Mouse (Mus musculus): ENCODE results near the gene Gm21905. TPM values are rescaled to one million over a fixed set of nuclear protein-coding genes. Genes with fewer than 3 reads are reported as not detected.

Gene Gm21905
- polyA plus RNA-seq, 1 experiment from 2014 or later = not detected

DNA sequence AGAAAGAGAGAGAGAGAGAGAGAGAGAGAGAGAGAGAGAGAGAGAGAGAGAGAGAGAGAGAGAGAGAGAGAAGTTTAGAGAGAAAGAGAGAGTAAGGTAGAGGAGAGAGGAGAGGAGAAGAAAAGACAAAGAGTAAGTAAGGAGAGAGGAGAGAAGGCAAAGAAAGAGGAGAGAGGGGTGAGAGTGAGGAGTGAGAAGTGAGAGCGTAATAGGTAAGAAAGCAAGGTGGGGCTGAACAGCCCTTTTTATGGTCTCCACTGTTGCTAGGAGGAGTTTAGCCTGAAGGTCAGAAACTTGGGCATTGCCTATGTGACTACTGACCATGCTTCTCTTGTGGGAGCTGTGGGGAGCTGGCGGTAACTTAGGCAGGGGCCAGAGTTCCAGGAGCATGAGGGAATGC is 4.9 kb downstream of the Gm21905 start, which contains the start of gene Gm5108:
Gene Gm5108 (plus strand): TSS at position 301 of the 400 bp plus-strand sequence.
- Histone ChIP-seq H3K9me3 (replicated peaks) (no peaks in the 10 kb centered on the region), H3K4me3 (replicated peaks) (no peak within 1 kb of the TSS)
- WGBS = 88% methylated on average over 2 of the region's 2 CpGs

DNA sequence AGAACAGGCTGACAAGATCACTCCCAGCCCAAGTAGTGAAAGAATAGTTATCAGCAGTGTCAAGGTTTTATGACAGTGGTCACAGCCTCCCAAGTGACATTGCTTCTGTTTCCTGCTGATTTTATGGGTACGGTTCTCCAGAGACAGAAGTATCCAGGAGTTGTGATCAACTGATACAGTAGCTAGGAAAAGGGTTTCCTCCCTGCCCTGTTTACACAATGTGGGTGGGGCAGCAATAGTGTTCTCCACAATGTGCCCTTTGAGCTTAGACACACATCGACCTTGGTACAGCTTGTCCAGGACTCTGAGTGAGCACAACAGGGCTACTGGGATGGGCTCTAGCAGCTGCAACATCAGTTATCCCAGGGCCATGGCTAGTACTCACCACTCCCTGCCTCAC is 14.6 kb downstream of the Gm21905 start:
- Histone ChIP-seq H3K4me1 (no peaks in the 10 kb centered on the region), H3K9me3 (replicated peaks) (no peaks in the 10 kb centered on the region), H3K4me3 (replicated peaks) (no peak overlapping the region), H3K27me3 (no peaks in the 10 kb centered on the region), H3K27ac (replicated peaks) (no peak overlapping the region), H3K36me3 (no peaks in the 10 kb centered on the region), H3K9ac (no peak overlapping the region), H3K4me2 (replicated peaks) (no peak overlapping the region)
- ATAC-seq (ENCODE audit: insufficient number of reproducible peaks, low FRiP score, low TSS enrichment, low read depth) = no peak
- 73% methylated on average over 2 of the region's 2 CpGs for WGBS

More for the DNA sequence above, 4.9 kb downstream of the Gm21905 start, which contains the start of gene Gm5108:
- Histone ChIP-seq H3K9ac (no peak within 1 kb of the TSS), H3K36me3 (no peaks in the 10 kb centered on the region), H3K27me3 (no peaks in the 10 kb centered on the region), H3K4me1 (no peaks in the 10 kb centered on the region), H3K27ac (replicated peaks) (no peak within 1 kb of the TSS), H3K4me2 (replicated peaks) (no peak within 1 kb of the TSS)
- no peak for ATAC-seq (ENCODE audit: insufficient number of reproducible peaks, low FRiP score, low TSS enrichment, low read depth)

DNA sequence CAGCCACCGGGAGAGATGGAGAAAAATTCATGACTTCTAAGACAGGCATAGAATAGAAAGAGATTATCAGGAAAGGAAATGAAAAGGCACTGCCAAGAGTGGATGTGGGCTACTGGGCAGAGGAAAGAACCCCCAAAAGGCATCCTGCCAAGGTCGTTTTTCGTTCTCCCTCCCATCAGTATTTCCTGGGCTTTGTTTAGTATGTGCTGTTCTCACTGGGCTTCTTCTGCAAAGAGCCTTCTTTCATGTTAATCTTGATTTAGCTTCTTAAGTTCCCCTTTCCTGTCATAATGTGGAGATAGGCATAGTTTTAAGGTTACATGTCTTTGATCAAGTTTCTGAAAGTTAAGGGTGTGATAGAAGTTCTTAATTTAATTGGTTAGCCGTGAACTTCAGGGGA is 15.6 kb downstream of the Gm21905 start:
- Histone ChIP-seq H3K27ac (replicated peaks) (no peak overlapping the region), H3K4me1 (no peaks in the 10 kb centered on the region), H3K36me3 (no peaks in the 10 kb centered on the region), H3K27me3 (no peaks in the 10 kb centered on the region), H3K9ac (no peak overlapping the region), H3K4me2 (replicated peaks) (no peak overlapping the region), H3K4me3 (replicated peaks) (no peak overlapping the region), H3K9me3 (replicated peaks) (no peaks in the 10 kb centered on the region)
- WGBS = 46% methylated on average over 4 of the region's 4 CpGs
- no peak for ATAC-seq (ENCODE audit: insufficient number of reproducible peaks, low FRiP score, low TSS enrichment, low read depth)

DNA sequence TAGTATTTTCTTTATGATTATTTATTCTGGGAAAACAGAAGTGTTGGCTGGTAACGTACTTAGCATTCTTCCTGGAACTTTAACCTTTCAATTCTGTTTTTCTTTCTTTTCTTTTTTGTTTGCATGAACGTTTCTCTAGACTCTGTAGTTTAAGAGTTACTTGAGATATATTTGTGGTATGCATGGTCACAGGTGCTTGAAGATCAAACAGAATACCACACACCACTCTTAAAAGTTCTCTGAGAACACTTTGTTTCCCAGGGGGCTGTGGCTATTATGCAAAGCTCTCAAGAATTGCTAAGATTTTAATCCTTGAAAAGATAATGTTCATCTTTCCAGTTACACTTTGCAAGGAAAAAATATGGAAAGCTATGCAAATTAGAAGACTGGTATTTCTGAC is 41.7 kb downstream of the Gm21905 start:
- H3K27me3 ChIP-seq = no peaks in the 10 kb centered on the region
- H3K9me3 ChIP-seq (replicated peaks) = no peaks in the 10 kb centered on the region
- H3K4me2 ChIP-seq (replicated peaks) = no peak overlapping the region
- no peak for ATAC-seq (ENCODE audit: insufficient number of reproducible peaks, low FRiP score, low TSS enrichment, low read depth)
- no peak overlapping the region for H3K27ac ChIP-seq (replicated peaks)
- no peaks in the 10 kb centered on the region for H3K36me3 ChIP-seq
- no peak overlapping the region for H3K9ac ChIP-seq
- 59% methylated on average over 2 of the region's 2 CpGs for WGBS
- H3K4me3 ChIP-seq (replicated peaks) = no peak overlapping the region
- no peaks in the 10 kb centered on the region for H3K4me1 ChIP-seq

DNA sequence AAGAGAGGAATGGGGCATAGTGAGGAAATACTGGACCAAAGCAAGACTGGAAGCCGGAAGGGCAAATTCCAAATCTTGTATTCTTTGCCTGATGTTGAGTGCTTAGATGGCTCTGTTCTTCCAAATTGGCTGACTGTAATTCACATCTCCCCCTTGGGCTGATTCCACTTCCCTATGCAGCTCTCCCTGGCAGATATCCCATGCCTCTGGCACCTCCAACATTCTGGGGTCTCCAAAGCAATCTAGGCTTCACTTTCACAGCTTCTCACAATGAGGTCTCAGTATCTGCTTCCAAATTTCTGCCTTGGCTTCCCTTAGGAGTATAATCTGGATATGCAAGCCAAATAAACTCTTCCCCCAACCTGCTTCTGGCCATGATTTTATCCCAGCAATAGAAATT is 47.3 kb downstream of the Gm21905 start:
- H3K9me3 ChIP-seq (replicated peaks) = no peaks in the 10 kb centered on the region
- ATAC-seq (ENCODE audit: insufficient number of reproducible peaks, low FRiP score, low TSS enrichment, low read depth) = no peak

DNA sequence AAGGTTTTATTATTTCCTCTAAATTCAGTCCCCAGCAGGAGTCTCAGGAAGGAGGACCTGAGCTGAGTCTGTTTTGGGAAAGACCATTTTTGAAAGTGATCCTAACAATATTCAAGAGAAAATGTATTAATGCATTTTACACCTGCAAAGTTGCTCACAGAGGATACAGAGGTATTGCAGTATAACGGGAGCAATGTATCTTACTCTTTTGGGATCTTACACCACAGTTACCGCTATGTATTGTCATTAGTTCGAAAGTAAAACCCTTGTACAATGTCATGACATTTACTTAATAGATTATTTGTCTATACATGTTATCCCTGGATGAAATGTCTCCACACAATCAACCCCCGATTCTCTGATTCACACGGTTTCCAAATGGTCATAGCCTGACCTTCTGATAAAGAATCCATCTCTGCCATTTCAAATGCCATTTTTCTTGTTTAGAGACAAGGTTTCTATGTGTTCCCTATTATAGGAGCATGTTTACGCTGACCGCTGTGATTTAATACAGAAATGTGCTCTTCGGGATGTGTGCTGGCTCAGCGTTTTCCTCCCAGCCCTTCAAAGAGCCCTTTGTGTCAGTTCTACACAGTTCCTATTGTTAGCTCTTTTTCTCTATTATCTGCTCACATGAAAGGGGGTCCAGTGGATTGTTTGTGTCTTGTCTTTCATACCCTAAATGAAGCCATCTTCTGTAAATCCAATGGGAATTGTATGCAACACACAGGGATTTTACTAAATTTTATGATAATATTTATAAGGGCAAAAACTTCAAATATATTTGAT is 61.6 kb downstream of the Gm21905 start:
- no peak overlapping the region for H3K4me3 ChIP-seq (replicated peaks)
- H3K36me3 ChIP-seq = no peaks in the 10 kb centered on the region
- H3K9me3 ChIP-seq (replicated peaks) = no peaks in the 10 kb centered on the region
- no peaks in the 10 kb centered on the region for H3K4me1 ChIP-seq
- no peaks in the 10 kb centered on the region for H3K27me3 ChIP-seq
- WGBS = 69% methylated on average over 9 of the region's 9 CpGs
- no peak for ATAC-seq (ENCODE audit: insufficient number of reproducible peaks, low FRiP score, low TSS enrichment, low read depth)
- H3K4me2 ChIP-seq (replicated peaks) = no peak overlapping the region
- H3K9ac ChIP-seq = no peak overlapping the region
- no peak overlapping the region for H3K27ac ChIP-seq (replicated peaks)

More for the DNA sequence above, 47.3 kb downstream of the Gm21905 start:
- H3K36me3 ChIP-seq = no peaks in the 10 kb centered on the region
- H3K4me1 ChIP-seq = no peaks in the 10 kb centered on the region
- no peak overlapping the region for H3K4me3 ChIP-seq (replicated peaks)
- no peak overlapping the region for H3K4me2 ChIP-seq (replicated peaks)
- 84% methylated on average over 1 of the region's 1 CpGs for WGBS
- H3K9ac ChIP-seq = no peak overlapping the region
- no peaks in the 10 kb centered on the region for H3K27me3 ChIP-seq
- H3K27ac ChIP-seq (replicated peaks) = no peak overlapping the region

DNA sequence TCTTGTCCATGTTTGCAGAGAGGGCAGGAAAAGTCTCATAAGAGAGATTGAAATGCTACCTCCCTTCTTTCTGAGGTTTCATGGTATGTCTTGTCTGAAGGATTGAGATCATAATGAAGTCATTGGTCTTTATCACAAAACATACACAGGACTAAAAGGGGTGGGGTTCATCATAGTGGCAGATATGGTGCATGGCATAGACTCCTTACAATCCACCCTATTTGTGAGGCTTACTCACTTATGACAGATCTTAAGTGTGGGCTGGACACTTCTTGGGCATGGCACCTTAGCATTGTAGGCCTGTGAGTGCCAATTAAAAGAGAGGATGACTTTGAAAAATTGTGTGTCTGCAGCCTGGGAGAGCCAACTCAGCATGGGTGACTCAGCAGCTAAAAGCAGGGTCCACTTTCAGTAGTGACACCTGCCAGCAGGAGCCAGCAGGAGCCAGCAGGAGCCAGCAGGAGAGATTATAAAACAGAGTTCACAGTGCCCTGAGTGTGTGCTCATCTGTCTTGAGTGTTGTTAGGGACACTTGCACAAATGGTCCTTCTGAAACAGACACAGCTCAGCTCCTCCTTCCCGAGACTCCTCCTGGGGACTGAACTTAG is 62.6 kb downstream of the Gm21905 start:
- Histone ChIP-seq H3K27me3 (no peaks in the 10 kb centered on the region), H3K4me3 (replicated peaks) (no peak overlapping the region), H3K36me3 (no peaks in the 10 kb centered on the region), H3K9ac (no peak overlapping the region), H3K4me2 (replicated peaks) (no peak overlapping the region), H3K4me1 (no peaks in the 10 kb centered on the region), H3K27ac (replicated peaks) (no peak overlapping the region), H3K9me3 (replicated peaks) (no peaks in the 10 kb centered on the region)
- WGBS = 62% methylated on average over 1 of the region's 1 CpGs
- no peak for ATAC-seq (ENCODE audit: insufficient number of reproducible peaks, low FRiP score, low TSS enrichment, low read depth)

Other genes starting within 250 kb of the Gm21905 start
- gene Atp8a1, start 99.0 kb downstream of the Gm21905 start, polyA plus RNA-seq (2015; fragmentation: Nextera tagmentation; extraction: Ambion mirVana) = 8.1 and 8.8 TPM in 2 replicates
- not detected in 2 replicates for gene Gm5108, start 4.8 kb downstream of the Gm21905 start, polyA plus RNA-seq (2015; fragmentation: Nextera tagmentation; extraction: Ambion mirVana)
- not detected in 2 replicates for gene Grxcr1, start 85.4 kb upstream of the Gm21905 start, polyA plus RNA-seq (2015; fragmentation: Nextera tagmentation; extraction: Ambion mirVana)